Mouse (Mus musculus) ZHBTc4 (cell line): Measurements from ENCODE around the gene Tango6.
A peak's percentile ranks its signal among the peaks of the same experiment; 100 is the strongest.

Experiments
- DNase-seq: peaks from one replicate; pipeline ENCODE4 v3.0.0-alpha.2; 2011; ENCODE audit warnings: low read depth, low spot score

The Tango6 gene

DNA sequence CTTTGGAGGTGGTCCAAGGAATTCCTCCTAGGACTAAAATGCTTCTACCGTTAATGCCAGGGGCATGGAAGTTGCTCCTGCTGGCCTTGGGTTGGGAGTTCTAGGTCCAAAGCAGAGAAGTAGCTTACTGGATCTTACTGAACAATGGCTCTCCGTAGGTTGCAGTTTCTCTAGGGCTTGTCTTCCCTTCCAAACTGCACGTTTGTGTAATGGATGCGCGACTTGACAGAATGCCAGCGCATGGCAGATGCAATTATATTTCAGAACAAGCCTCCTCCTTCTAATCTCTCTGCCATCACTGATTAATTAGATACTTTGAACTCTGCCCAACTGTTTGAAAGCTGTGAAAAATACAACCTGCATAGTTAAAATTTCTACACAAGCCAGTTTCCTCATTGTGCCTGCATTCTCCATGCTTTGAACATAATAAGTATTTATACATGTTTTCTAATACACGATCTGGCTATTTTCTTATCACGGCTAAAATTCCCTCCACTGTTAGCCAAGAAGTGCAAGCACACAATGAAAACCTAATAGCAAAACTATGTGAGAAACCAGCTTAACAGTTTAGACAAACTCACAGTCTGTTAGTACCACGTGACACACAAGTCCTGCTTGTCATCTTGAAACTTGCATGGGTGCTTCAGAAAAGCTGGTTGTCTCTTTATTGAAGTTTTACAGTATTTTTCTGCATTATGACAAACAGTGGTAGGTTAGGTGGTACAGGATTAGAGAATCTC, 133.7 kb downstream of the Tango6 start:
- DNase-seq: no peak

DNA sequence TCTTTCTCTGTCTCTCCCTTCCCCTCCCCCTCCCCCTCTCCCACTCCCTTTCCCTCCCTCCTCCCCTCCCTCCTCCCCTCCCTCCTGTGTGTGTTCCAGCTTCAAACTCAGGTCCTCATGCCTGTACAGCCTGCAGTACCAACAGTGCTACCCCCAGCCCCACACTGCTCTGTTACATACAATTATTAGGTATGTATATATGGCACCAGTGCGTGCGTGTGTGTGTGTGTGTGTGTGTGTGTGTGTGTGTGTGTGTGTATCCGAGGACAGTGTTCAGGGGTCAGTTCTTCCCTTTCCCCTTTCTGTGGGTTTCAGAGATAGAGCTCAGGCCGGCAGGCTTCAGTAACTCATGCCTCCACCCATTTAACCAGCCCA, 134.3 kb downstream of the Tango6 start:
- no peak for DNase-seq

DNA sequence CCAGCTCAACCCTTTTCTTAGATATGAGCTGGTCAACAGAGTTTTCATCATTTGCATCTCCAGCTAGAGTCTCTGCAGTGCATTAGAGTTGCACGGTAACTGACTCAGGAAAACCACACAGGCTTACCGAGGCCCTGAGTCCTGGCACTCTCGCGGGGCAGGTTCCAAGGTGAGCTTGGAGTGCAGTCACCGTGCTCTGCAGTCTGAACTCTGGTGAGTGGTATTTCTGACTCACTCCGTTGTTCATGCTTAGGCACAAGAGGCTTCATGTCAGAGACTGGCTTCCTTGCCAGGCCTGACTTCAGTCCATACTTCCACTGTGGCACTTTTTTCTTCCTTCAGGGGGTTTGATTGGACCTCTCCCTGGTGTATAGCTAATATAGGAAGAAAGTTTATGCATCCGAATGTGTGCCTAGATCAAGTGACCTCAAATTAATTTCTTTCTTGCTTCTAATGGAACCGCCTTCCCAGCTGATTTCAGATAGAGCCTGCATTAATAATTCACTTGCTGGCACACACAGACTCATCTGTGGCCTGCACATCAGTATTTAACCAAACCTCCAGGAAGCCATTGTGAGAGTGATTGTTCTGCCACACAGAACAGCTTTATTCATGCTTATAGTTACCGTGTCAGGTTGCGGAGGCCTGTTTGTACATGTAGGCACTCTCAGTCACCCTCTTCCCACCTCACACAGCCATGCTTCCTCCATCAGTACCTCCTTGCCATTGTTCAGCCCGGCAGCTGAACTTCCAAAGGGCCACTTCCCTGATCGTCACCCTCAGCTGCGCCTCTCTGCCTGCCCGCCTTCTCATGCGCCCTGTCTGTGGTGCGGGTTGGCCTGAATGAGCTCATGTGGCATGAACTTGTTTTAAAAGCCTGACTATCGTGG, 136.0 kb downstream of the Tango6 start:
- DNase-seq: peak; percentile 16

DNA sequence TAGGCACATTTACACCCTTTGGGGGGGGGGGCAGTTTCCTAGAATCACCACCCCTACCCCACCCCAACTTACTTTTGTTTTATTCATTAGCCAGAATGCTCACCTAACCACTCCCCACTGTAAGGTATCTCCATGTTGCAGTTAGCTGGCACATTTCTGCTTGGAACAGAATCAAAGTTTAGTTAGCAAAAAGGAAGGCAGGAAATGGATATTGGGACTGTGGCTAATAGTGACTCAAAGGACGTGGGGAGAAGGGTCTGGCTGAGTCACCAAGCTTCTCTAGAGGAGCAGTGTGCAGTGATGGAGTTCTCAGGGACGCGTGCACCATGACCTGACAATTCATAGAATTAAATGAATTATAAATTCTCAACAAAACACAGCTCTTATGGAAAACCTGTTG, 136.7 kb downstream of the Tango6 start:
- DNase-seq: peak; percentile 9

DNA sequence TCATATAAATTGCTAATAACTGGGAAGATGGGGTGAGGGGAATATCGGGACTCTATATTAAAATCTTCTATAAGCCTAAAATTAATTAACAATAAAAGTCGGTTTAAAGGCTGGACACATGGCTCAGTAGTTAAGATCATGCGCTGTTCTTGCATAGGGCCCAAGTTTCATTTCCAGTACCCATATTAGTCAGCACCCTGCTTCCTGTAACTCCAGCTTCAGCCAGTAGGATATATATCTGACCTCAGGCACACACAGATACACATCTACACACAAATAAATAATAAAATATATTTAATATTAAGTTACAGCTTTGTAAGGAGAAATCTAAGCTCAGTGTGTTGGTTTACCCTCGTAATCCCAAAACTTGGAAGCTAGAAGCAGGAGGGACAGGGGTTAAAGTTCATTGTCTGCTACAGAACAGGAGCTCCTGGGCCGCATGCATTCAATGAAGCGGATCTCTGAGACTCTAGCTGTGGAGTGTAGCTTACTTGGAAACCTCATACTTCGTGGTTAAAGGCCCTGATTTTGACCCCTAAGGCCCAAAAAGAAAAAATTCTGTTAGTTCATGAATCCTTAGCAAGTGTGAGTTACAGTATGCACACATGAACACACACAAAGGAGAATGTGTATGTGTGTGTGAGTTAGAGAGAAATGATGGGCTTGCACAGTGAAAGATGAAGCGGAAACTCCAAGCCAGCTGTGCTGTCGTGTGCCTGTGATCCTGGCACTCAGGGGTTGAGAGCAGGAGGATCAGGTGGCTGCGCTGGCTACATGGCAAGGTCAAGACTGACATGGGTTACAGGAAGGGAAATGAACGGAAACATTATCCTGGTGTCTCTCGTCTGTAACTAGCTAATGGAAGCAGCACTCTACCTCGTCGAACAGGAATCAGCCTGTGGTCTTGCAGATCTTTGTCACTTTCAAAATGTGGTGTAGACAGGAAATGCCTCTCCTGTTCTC, 138.0 kb downstream of the Tango6 start:
- DNase-seq: no peak

DNA sequence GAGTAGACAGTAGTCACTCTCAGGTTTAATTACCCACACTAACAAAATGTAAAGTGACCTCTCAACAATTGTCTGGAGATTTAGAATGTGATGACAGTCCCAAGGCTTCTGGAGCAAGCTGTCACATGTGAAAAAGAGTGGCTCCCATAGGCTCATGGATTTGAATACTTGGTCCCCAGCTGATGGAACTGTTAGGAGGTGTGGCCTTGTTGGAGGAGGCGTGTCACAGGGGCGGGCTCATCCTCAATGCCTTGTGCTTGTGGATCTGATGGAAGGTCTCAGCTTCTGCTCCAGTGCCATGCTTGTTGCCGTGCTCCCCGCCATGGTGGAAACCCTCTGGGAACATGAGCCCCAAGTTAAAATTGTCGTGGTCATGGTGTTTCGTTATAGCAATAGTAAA, 146.1 kb downstream of the Tango6 start:
- DNase-seq: peak; percentile 65

DNA sequence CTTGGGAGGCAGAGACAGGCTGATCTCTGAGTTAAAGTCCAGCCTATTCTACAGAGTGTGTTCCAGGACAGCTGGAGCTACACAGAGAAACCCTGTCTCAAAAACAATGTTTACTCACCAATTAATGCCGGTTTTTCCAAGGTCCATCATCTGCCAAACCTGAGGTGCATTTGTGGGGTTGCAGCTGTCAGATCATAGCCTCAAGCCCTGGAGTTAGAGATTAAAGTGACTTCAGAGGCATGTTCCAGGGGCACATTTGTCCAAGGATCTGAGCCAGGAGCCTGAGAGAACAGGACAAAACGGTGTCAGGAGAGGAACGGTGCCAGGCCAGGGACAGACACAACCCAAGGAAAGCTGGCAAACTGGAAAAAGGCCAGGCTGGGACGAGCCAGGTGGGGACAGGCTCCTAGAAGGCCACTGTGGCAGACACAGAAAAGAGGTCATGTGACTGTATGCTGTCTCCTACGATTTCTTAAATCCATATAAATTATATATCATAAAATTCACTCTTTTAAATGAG, 146.7 kb downstream of the Tango6 start:
- no peak for DNase-seq

DNA sequence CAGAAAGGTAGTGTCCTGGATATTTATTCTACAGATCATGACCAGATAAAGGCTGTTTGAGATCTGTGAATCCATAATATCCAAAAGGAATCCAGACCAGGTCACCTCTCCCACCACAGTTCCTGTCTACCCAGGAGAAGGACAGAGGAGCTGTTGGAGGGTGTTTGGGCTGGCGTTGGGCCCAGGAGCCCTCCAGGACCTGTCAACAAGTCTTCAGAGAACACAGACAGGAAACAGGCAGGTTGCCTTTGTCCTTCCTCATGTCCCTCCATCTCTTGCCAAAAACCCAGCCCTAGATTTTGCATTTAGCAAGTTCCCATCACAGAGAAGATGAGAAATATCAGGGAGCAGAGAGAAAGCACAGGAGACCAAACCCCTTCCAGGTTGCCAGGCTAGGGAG, 152.0 kb downstream of the Tango6 start:
- no peak for DNase-seq

DNA sequence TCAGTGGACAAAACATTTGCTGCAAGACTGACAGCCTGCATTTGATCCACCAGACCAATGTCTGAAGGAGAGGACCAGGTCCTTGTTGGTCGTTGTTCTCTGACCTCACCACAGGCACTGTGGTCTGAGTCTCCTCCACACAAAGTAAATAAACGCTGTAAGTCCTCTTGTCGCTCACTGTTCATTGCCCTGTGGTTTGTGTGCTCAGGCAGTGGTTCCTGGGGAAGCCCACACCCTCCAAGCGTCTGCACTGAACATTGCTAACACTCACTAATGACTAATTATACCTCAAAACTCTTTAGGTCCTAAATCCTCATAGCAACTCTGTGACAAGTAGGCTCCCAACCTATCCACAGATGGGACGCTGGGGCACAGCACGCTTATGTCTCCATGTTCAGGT, 153.7 kb downstream of the Tango6 start:
- DNase-seq: no peak

DNA sequence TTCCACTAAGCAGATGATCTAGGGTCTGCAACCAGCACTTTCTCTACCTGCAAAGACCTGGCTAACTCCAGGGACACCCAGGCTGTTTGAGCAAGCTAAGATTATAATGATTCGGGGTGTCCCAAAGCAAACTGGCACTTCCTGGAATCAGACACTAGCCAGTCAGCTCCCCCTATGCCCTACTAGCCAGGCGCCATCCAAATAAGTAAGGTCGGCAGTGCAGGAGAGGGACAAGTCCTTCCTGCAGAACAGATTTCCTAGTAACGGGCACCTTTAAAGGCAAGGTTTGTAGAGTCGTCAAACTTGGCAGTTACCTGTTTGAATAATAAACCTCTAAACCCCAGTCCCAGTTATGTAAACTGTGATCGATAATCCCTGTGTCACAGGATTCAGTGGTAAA, 155.9 kb downstream of the Tango6 start:
- DNase-seq: no peak

DNA sequence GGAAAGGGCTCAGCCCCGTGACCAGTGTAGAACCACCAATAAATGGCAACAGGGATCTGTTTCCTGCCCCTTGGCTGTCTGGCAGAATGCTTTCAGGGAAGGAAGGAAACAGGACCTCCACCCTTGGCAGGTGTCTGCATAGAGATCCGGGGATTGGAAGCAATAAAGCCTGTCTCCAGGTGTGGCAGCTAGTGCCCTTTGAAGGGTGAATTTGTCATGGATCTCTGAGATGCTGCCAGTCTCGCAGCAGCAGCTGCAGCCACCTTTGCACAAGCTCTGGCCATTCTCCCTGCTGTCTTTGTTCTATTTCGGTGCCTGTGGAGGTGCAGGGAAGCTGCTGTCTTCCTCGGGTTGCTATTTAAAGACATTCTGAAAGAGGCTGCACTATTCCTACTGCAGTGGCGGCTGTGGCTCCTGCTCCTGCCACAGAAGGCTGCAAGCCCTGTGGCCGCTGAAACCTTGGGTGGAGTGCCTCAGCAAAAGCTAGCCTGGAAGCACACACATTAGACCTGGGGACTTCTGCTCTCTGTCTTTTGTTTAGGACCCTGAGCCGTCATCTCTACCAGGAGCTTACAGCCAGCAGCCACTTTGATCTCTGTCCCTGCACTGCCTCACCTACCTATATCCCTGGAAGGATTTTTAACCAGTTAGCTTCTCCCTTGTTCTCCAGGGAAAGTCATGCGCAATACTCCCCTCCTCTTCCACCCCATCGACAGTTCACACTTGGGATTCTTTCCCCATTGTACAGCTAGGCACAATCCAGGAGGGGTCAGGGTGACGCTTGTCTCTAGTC, 156.5 kb downstream of the Tango6 start:
- peak; percentile 28 for DNase-seq

DNA sequence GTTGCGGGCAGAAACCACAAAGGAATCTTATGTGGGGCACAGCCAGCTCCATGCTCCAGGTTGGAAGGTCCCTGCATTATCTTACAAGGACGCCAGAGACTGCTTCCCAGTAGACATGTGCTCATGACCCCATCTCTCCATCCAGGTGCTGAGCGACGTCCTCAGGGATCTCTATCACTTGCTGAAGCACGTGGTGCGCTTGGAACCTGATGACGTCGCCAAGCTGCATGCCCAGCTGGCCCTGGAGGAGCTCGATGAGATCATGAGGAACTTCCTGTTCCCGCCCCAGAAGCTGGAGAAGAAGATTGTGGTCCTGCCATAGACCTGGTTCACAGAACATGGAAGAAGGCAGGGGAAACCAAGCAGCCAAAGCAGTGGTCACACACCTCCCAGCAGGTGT, 167.2 kb downstream of the Tango6 start:
- DNase-seq: no peak

DNA sequence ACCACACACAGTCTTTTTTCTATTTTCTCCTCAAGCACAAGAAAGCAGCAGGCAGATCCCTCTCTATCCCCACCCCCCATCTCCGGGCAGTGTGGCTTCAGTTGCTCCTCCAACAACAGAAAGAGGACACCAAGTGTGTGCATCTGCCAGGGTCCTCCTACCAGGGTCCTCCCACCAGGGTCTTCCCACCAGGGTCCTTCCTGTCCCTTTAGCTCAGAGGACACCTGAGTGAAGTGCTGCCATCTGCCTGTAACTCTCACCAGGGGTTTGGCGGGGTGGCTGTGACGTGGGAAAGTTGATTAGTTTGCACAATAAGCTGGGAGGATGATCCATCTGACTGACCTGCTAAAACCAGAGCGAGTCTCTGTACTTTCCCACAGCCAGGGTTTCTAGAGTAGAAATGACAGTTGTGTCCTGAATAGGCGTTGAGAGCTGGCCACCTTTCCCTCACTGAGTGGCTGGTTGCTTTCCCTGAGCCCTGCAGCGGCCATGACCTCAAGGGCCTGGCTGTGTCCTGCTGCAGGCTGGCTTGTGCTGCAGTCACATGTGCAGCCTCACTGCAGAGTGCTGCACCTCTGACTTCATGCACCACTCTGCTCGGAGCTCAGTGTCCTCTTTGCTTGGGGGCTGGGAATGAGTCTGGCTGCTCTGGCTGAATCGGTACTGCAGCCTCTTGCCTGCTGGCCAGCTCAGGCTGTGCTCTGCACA, 171.8 kb downstream of the Tango6 start:
- DNase-seq: no peak

DNA sequence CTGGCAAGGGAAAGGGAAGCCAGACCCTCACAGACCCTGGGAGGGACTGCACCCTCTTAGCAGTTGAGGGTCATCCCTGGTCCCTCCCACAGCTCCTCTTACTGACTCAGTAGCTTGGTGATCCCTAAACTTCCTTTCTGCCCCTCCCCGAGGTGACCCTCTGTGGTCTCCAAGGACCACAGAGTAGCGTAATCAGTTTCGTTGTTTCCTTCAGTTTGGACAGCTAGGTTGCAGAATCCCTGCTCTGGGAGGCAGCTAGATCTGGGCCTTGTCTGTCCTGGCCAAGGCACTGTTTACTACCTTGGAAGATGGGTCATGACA, 172.3 kb downstream of the Tango6 start:
- DNase-seq: no peak

DNA sequence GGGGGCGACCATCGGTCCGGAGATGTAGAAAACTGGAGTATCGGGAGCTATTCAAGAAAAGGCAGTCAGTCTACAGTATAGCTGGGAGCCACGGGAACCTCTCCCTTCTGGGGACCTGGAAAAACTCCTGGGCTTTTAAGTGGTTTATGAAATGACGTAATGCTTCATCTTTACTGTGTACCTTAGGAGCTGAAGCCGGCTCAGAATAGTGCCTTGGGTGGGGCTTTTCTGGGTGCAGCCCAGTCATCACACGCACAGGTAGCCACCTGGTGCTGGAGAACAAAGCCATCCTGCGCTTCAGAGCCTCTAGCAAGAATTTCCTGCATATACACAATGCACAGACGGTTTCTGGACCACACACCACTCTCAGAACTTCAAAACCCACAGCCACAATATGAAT, 180.0 kb downstream of the Tango6 start:
- peak; percentile 17 for DNase-seq

DNA sequence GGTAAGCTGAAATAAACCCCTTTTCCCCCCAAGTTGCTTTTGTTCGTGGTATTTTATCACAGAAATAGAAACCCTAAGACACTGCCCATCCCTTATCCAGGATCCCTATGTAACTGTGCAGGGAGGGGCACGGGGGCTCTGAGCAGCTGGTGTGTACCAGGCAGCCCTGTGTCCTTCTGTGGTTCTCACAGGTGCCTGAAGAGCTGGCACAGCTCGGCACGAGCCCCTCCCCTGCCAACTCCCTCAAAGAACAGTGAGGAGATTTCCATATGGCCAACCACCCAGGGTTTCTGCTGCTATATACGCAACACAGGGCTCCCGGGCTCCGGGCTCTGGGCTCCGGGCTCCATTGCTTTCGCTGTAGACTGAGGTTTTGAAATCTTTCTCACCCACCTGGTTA, 182.5 kb downstream of the Tango6 start:
- DNase-seq: no peak

DNA sequence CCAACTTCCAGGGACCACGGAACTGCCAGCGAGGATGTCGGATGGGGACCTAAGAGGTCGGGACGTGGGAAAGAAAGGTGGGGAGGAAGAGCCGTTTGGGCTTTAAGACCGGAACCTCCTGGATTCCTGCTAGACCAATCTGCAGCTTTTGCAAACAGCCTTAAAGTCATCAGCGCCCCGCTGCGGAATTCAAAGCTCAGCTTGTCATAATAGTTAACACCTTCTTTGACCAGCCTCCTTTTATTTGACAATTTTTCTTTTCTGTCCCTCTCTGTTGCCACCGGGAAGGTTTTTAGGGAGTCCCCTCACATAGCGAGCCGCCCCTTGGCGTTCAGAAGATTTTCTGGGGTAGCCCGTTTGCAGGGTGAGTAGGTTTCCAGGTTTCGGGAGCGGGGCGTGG, 187.2 kb downstream of the Tango6 start, which contains the start of gene Has3:
TSS of gene Has3 (plus strand) at position 192 of the 400 bp plus-strand sequence.
- peak; percentile 56 for DNase-seq

DNA sequence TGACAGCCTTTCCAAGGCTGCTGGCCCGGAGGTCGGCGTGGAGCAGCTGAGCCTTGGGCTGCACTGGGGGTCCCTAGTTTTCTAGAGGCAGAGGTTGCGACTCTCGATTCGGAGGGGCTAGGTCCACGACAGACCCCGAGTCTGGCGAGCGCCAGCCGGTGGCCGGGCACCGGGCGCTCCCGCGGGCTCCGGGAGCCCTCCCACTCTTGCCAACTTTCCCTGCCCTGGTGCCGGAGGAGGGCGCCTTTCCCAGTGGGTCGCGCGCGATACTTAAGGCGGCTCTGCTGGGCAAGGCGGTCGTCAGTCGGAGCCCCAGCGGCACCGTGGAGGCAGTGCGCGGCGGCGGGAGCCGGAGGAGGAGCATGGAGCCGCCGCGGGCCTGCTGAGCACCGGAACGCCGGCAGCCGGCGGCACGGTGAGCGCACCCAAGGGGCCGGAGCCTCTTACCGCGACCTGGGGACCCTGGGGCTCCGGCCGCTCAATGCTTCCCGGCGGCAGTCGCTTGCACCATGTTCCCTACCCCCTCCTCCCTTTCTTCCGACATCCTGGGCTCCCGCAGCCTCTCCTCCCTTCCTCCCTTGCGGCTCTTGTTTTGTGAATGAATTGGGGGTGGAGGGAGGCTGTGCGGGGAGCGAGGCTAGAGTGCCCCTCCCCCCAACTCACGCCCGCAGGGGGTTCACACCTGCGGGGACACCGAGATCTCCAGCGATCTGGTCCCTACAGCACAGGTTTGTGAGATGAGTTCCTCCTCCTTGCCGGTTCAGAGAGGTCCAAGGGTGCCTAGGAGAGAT, 187.9 kb downstream of the Tango6 start:
- peak; percentile 82 for DNase-seq

DNA sequence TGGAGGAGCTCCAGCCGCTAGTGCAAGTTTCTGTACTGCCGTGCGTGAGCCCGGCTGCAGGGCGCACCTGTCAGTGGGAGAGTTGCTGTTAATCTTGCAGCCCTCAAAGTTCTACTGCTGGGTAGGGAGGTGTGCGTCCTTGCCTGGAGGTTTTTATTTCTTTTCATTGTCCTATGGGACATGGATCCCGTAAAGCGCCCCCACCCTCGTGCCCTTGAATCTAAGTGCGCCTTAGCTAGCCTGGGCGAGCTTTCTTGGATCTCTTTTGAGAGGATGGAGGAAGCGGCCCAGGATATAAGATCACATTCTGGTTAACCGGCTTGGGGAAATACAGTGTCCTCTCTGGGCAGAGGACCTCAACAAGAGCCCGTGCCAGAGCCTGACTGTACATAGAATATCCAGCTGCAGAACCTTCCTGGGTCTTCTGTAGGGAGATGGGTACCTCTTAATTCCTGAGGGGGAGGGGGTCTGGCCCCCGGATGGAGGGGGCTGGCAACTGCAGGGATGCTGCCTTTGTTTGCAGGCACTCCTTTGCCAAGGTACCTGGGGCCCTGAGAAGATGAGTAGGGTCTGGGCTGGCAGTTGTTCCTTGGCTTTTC, 188.6 kb downstream of the Tango6 start:
- DNase-seq: no peak
